Mouse (Mus musculus): ENCODE measurements around the gene Gabrr3. TPM values are rescaled to one million over a fixed set of nuclear protein-coding genes. Genes with fewer than 3 reads are reported as not detected.
"Not testable (repeated sequence)": the region's sequence is repeated elsewhere in the genome, so short reads cannot be mapped to it uniquely, and the experiment has no call there.

The Gabrr3 gene
- total and polyA plus RNA-seq, 2 experiments from 2014 or later: 0.03 TPM; not detected in 1

- Histone ChIP-seq H3K36me3 (ENCODE audit: insufficient read depth, low read length) (no peaks in the 10 kb centered on the region), H3K4me2 (ENCODE audit: low read depth, low read length) (no peak overlapping the region), H3K4me3 (ENCODE audit: low read length) (no peak overlapping the region), H3K9ac (replicated peaks; ENCODE audit: low read length) (no peak overlapping the region), H3K4me1 (ENCODE audit: insufficient read depth, low read length) (no peaks in the 10 kb centered on the region), H3K9me3 (ENCODE audit: low read length) (no peaks in the 10 kb centered on the region), H3K27me3 (ENCODE audit: insufficient read depth, low read length) (no peaks in the 10 kb centered on the region), H3K27ac (no peak overlapping the region)
- 66% methylated on average over 11 of the region's 11 CpGs for WGBS
- TF ChIP-seq CTCF (IDR thresholded peaks at IDR 0.05; ENCODE audit: low read depth): no peak
- ATAC-seq (no peak), DNase-seq (ENCODE audit: low spot score) (no peak)
Observed at GRCm38 (mm10) chr16:59433181-59433580, 26.0 kb downstream of the Gabrr3 start.

GRCm38 (mm10) chr16:59444880-59445559, 37.9 kb downstream of the Gabrr3 start:
- H3K27ac ChIP-seq: no peak overlapping the region
- no peaks in the 10 kb centered on the region for H3K27me3 ChIP-seq (ENCODE audit: insufficient read depth, low read length)
- no peak overlapping the region for H3K4me3 ChIP-seq (ENCODE audit: low read length)
- DNase-seq (ENCODE audit: low spot score) (no peak), ATAC-seq (no peak)
- WGBS: 69% methylated on average over 7 of the region's 7 CpGs
- no peak overlapping the region for H3K9ac ChIP-seq (replicated peaks; ENCODE audit: low read length)
- TF ChIP-seq CTCF (IDR thresholded peaks at IDR 0.05; ENCODE audit: low read depth): no peak
- no peaks in the 10 kb centered on the region for H3K36me3 ChIP-seq (ENCODE audit: insufficient read depth, low read length)
- H3K9me3 ChIP-seq (ENCODE audit: low read length): no peaks in the 10 kb centered on the region
- no peaks in the 10 kb centered on the region for H3K4me1 ChIP-seq (ENCODE audit: insufficient read depth, low read length)
- H3K4me2 ChIP-seq (ENCODE audit: low read depth, low read length): no peak overlapping the region

GRCm38 (mm10) chr16:59448181-59448580, 41.0 kb downstream of the Gabrr3 start:
- H3K27me3 ChIP-seq (ENCODE audit: insufficient read depth, low read length): no peaks in the 10 kb centered on the region
- no peaks in the 10 kb centered on the region for H3K4me1 ChIP-seq (ENCODE audit: insufficient read depth, low read length)
- DNase-seq (ENCODE audit: low spot score) (no peak), ATAC-seq (no peak)
- no peak overlapping the region for H3K9ac ChIP-seq (replicated peaks; ENCODE audit: low read length)
- H3K4me3 ChIP-seq (ENCODE audit: low read length): no peak overlapping the region
- H3K4me2 ChIP-seq (ENCODE audit: low read depth, low read length): no peak overlapping the region
- H3K27ac ChIP-seq: no peak overlapping the region
- no peaks in the 10 kb centered on the region for H3K36me3 ChIP-seq (ENCODE audit: insufficient read depth, low read length)
- H3K9me3 ChIP-seq (ENCODE audit: low read length): no peaks in the 10 kb centered on the region
- 62% methylated on average over 1 of the region's 1 CpGs for WGBS
- no peak for TF ChIP-seq CTCF (IDR thresholded peaks at IDR 0.05; ENCODE audit: low read depth)

GRCm38 (mm10) chr16:59449092-59449491, 42.0 kb downstream of the Gabrr3 start:
- no peak overlapping the region for H3K4me3 ChIP-seq (ENCODE audit: low read length)
- no peaks in the 10 kb centered on the region for H3K9me3 ChIP-seq (ENCODE audit: low read length)
- DNase-seq (ENCODE audit: low spot score) (no peak), ATAC-seq (no peak)
- H3K27ac ChIP-seq: no peak overlapping the region
- no peak overlapping the region for H3K4me2 ChIP-seq (ENCODE audit: low read depth, low read length)
- H3K9ac ChIP-seq (replicated peaks; ENCODE audit: low read length): no peak overlapping the region
- H3K27me3 ChIP-seq (ENCODE audit: insufficient read depth, low read length): no peaks in the 10 kb centered on the region
- TF ChIP-seq CTCF (IDR thresholded peaks at IDR 0.05; ENCODE audit: low read depth): no peak
- no peaks in the 10 kb centered on the region for H3K4me1 ChIP-seq (ENCODE audit: insufficient read depth, low read length)
- no peaks in the 10 kb centered on the region for H3K36me3 ChIP-seq (ENCODE audit: insufficient read depth, low read length)

- no peaks in the 10 kb centered on the region for H3K27me3 ChIP-seq (ENCODE audit: insufficient read depth, low read length)
- no peak overlapping the region for H3K27ac ChIP-seq
- no peaks in the 10 kb centered on the region for H3K36me3 ChIP-seq (ENCODE audit: insufficient read depth, low read length)
- TF ChIP-seq CTCF (IDR thresholded peaks at IDR 0.05; ENCODE audit: low read depth): no peak
- no peak for ATAC-seq
- WGBS: 87% methylated on average over 5 of the region's 5 CpGs
- DNase-seq (ENCODE audit: low spot score): no peak
- H3K4me3 ChIP-seq (ENCODE audit: low read length): no peak overlapping the region
- H3K9me3 ChIP-seq (ENCODE audit: low read length): no peaks in the 10 kb centered on the region
- no peak overlapping the region for H3K9ac ChIP-seq (replicated peaks; ENCODE audit: low read length)
- no peaks in the 10 kb centered on the region for H3K4me1 ChIP-seq (ENCODE audit: insufficient read depth, low read length)
- no peak overlapping the region for H3K4me2 ChIP-seq (ENCODE audit: low read depth, low read length)
Observed at GRCm38 (mm10) chr16:59451813-59452212, 44.7 kb downstream of the Gabrr3 start.

- ATAC-seq; H3K36me3 ChIP-seq (ENCODE audit: insufficient read depth, low read length); H3K9ac ChIP-seq (replicated peaks; ENCODE audit: low read length); H3K4me3 ChIP-seq (ENCODE audit: low read length); H3K4me1 ChIP-seq (ENCODE audit: insufficient read depth, low read length); H3K27ac ChIP-seq; H3K27me3 ChIP-seq (ENCODE audit: insufficient read depth, low read length); DNase-seq (ENCODE audit: low spot score); H3K4me2 ChIP-seq (ENCODE audit: low read depth, low read length); H3K9me3 ChIP-seq (ENCODE audit: low read length): not testable (repeated sequence)
- WGBS: 83% methylated on average over 5 of the region's 5 CpGs
Observed at GRCm38 (mm10) chr16:59459259-59459861, 52.2 kb downstream of the Gabrr3 start.

GRCm38 (mm10) chr16:59463567-59463966, 56.4 kb downstream of the Gabrr3 start:
- Histone ChIP-seq H3K4me3 (ENCODE audit: low read length) (no peak overlapping the region), H3K27ac (no peak overlapping the region), H3K9ac (replicated peaks; ENCODE audit: low read length) (no peak overlapping the region), H3K9me3 (ENCODE audit: low read length) (0 out of 2 replicates have a peak, but pooled peaks cover 6% of the 10 kb centered on the region), H3K4me2 (ENCODE audit: low read depth, low read length) (no peak overlapping the region), H3K4me1 (ENCODE audit: insufficient read depth, low read length) (no peaks in the 10 kb centered on the region), H3K36me3 (ENCODE audit: insufficient read depth, low read length) (no peaks in the 10 kb centered on the region), H3K27me3 (ENCODE audit: insufficient read depth, low read length) (no peaks in the 10 kb centered on the region)
- DNase-seq (ENCODE audit: low spot score) (no peak), ATAC-seq (no peak)
- no peak for TF ChIP-seq CTCF (IDR thresholded peaks at IDR 0.05; ENCODE audit: low read depth)
- WGBS: 69% methylated on average over 4 of the region's 4 CpGs
